Mouse (Mus musculus): ENCODE measurements around the gene Cldn20. TPM values are rescaled to one million over a fixed set of nuclear protein-coding genes. Genes with fewer than 3 reads are reported as not detected.

Gene Cldn20
- not detected in 2 replicates for total RNA-seq (2014; fragmentation: Nextera tagmentation)
- not detected in 2 replicates for total RNA-seq (2017)
- polyA plus RNA-seq (2012): not detected in 2 replicates

DNA sequence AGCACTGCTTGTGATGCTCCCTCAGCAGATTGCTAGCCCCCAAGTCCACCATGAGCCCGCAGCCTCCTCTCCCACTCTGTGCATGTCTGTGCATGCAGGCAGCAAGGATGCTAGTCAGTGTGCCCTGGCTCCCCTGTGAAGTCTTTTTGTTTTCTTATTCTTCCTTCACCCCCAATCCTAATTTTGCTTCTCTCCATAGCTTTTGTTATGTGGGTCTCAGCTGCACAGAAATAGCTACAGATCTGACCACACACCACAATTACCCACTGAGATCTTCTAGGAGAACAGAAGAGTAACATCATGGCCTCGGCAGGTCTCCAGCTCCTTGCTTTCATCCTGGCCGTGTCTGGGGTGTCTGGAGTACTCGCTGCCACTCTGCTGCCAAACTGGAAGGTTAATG is at the start of gene Cldn20:
TSS of gene Cldn20 (plus strand) at position 301 of the 400 bp plus-strand sequence.
- TF ChIP-seq POLR2AphosphoS5 (IDR thresholded peaks at IDR 0.05; ENCODE audit: insufficient replicate concordance, low read depth, low read length): no peak
- TF ChIP-seq GATA1 (IDR thresholded peaks at IDR 0.05; ENCODE audit: borderline replicate concordance, low read length): no peak
- no peak for TF ChIP-seq TAL1 (conservative IDR thresholded peaks at IDR 0.05; ENCODE audit: low read depth, low read length)
- no peak for TF ChIP-seq CTCF (IDR thresholded peaks at IDR 0.05; ENCODE audit: low read depth, low read length)
- TF ChIP-seq GATA2 (IDR thresholded peaks at IDR 0.05; ENCODE audit: borderline replicate concordance, low read depth, low read length): no peak
- Histone ChIP-seq H3K4me1 (ENCODE audit: insufficient read depth, low read depth, low read length) (no peaks in the 10 kb centered on the region), H3K36me3 (replicated peaks) (peaks cover 49% of the 10 kb centered on the region), H3K9me3 (replicated peaks) (no peaks in the 10 kb centered on the region), H3K27me3 (ENCODE audit: insufficient read depth, low read length) (no peaks in the 10 kb centered on the region), H3K4me3 (ENCODE audit: low read depth, low read length) (no peak within 1 kb of the TSS)
- ATAC-seq (ENCODE audit: extremely low read depth, insufficient number of reproducible peaks, low FRiP score, poor library complexity, severe bottlenecking) (no peak), DNase-seq (ENCODE audit: low spot score) (no peak)

DNA sequence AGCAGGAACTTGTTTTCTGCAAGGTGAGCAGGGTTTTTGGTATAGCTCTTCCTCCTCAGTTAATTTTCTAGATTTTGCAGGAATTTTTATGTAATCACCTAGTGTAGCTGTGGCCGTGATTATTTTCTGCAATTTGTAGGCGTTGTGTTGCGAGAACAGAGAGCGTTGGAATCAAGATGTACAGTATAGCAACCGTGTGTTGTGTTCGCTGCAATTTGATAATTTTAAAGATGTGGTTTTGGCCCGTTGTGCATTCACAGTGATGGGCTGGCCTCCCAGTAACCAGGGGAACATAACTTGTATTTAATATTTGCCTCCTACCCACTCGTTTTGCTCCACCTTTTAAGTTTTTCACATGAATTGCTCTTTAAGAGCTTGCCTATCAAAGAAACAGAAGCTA is 49.3 kb upstream of the Cldn20 start:
- TF ChIP-seq POLR2AphosphoS5 (IDR thresholded peaks at IDR 0.05; ENCODE audit: insufficient replicate concordance, low read depth, low read length) (no peak), GATA1 (IDR thresholded peaks at IDR 0.05; ENCODE audit: borderline replicate concordance, low read length) (no peak), GATA2 (IDR thresholded peaks at IDR 0.05; ENCODE audit: borderline replicate concordance, low read depth, low read length) (no peak), CTCF (IDR thresholded peaks at IDR 0.05; ENCODE audit: low read depth, low read length) (no peak), TAL1 (conservative IDR thresholded peaks at IDR 0.05; ENCODE audit: low read depth, low read length) (no peak)
- H3K9me3 ChIP-seq (replicated peaks): no peaks in the 10 kb centered on the region
- peaks cover 7% of the 10 kb centered on the region for H3K27me3 ChIP-seq (ENCODE audit: insufficient read depth, low read length)
- H3K4me1 ChIP-seq (ENCODE audit: insufficient read depth, low read depth, low read length): no peaks in the 10 kb centered on the region
- DNase-seq (ENCODE audit: low spot score): no peak
- ATAC-seq (ENCODE audit: extremely low read depth, insufficient number of reproducible peaks, low FRiP score, poor library complexity, severe bottlenecking): no peak
- no peak overlapping the region for H3K4me3 ChIP-seq (ENCODE audit: low read depth, low read length)
- H3K36me3 ChIP-seq (replicated peaks): no peaks in the 10 kb centered on the region

DNA sequence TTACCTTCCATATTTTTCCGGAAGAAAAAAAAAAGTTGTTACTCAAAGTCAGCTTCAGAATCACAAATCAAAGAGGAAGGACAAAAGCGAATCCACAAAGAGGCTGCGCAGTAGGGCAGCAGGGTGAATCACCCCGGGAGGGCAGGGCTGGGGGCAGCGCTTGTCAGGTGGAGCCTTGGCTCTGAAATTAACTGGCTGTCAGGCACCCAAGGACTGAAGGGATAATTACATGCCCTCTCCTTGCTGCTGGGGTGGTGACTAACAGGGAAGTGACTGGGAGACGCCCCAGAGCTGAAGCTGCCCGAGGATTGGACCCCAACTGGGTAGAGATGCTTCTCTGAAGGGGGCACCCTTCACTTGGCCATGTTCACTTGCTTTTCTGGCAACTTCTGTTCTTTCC is 46.5 kb upstream of the Cldn20 start:
- ATAC-seq (ENCODE audit: extremely low read depth, insufficient number of reproducible peaks, low FRiP score, poor library complexity, severe bottlenecking) (no peak), DNase-seq (ENCODE audit: low spot score) (no peak)
- Histone ChIP-seq H3K36me3 (replicated peaks) (no peaks in the 10 kb centered on the region), H3K9me3 (replicated peaks) (no peaks in the 10 kb centered on the region), H3K27me3 (ENCODE audit: insufficient read depth, low read length) (peaks cover 15% of the 10 kb centered on the region), H3K4me1 (ENCODE audit: insufficient read depth, low read depth, low read length) (no peaks in the 10 kb centered on the region), H3K4me3 (ENCODE audit: low read depth, low read length) (no peak overlapping the region)
- TF ChIP-seq GATA2 (IDR thresholded peaks at IDR 0.05; ENCODE audit: borderline replicate concordance, low read depth, low read length): no peak
- TF ChIP-seq TAL1 (conservative IDR thresholded peaks at IDR 0.05; ENCODE audit: low read depth, low read length): no peak
- no peak for TF ChIP-seq POLR2AphosphoS5 (IDR thresholded peaks at IDR 0.05; ENCODE audit: insufficient replicate concordance, low read depth, low read length)
- no peak for TF ChIP-seq CTCF (IDR thresholded peaks at IDR 0.05; ENCODE audit: low read depth, low read length)
- no peak for TF ChIP-seq GATA1 (IDR thresholded peaks at IDR 0.05; ENCODE audit: borderline replicate concordance, low read length)

DNA sequence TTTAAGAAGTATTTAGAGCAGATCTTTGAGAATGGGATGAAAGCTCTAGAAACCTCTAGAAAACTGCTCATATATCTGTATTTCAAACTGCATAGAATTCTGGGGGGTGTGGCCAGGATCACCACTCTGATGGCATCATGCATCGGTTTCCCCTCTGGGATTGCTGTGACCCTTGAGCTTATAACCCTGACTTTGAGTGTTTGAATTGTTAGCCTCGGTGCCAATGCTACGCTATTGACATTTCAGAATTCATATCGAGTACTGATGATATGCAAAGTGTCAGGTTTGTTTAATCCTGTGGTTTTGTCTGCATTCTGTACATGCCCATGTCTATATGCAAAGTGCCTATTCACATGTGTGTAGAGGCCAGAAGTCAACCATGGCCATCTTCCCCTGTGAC is 45.1 kb upstream of the Cldn20 start:
- no peaks in the 10 kb centered on the region for H3K36me3 ChIP-seq (replicated peaks)
- DNase-seq (ENCODE audit: low spot score): no peak
- peaks cover 16% of the 10 kb centered on the region for H3K27me3 ChIP-seq (ENCODE audit: insufficient read depth, low read length)
- TF ChIP-seq POLR2AphosphoS5 (IDR thresholded peaks at IDR 0.05; ENCODE audit: insufficient replicate concordance, low read depth, low read length) (no peak), CTCF (IDR thresholded peaks at IDR 0.05; ENCODE audit: low read depth, low read length) (no peak), TAL1 (conservative IDR thresholded peaks at IDR 0.05; ENCODE audit: low read depth, low read length) (no peak), GATA2 (IDR thresholded peaks at IDR 0.05; ENCODE audit: borderline replicate concordance, low read depth, low read length) (no peak), GATA1 (IDR thresholded peaks at IDR 0.05; ENCODE audit: borderline replicate concordance, low read length) (no peak)
- no peaks in the 10 kb centered on the region for H3K4me1 ChIP-seq (ENCODE audit: insufficient read depth, low read depth, low read length)
- no peaks in the 10 kb centered on the region for H3K9me3 ChIP-seq (replicated peaks)
- H3K4me3 ChIP-seq (ENCODE audit: low read depth, low read length): no peak overlapping the region
- no peak for ATAC-seq (ENCODE audit: extremely low read depth, insufficient number of reproducible peaks, low FRiP score, poor library complexity, severe bottlenecking)

DNA sequence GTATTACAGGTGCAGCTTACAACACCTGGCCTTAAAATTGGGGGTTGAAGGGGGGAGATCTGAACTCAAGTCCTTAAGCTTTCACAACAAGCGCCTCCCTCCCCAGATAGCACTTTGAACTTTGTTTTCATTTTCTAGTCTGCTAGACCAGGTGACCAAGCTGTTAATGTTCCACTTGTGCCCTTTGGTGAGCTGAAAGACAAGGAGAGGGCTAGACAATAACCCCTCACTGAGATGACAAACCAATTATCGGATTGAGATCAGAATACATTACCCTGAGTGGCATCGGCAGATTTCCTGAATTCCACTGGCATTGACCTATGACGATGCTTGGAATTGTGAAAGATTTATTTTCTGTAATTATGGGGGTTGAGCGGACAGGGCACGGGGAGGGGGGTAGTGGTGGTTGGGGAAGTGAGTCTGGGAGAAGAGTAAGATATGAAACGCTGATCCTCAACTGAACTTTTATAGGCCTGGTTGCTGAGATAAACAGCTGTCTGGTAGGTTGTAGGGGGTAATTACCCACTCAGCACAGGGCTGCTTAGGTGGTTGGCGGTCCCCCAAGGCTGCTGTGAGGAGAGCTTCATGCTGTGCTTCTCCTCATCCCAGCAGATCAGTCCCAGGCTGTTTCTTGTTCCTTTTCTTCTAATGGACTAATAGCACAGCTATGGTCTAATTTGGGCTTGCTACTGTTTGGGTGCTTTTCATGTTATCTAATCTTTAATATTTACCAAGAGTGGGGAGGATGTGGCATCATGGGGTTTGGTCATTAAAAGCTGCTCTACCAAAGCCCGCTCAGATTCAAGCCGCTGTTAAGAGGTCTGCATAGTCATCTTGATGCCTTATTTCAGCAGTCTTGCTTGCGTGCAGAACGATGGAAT is 44.4 kb upstream of the Cldn20 start:
- Histone ChIP-seq H3K4me1 (ENCODE audit: insufficient read depth, low read depth, low read length) (no peaks in the 10 kb centered on the region), H3K36me3 (replicated peaks) (no peaks in the 10 kb centered on the region), H3K9me3 (replicated peaks) (no peaks in the 10 kb centered on the region), H3K27me3 (ENCODE audit: insufficient read depth, low read length) (peaks cover 14% of the 10 kb centered on the region), H3K4me3 (ENCODE audit: low read depth, low read length) (no peak overlapping the region)
- TF ChIP-seq TAL1 (conservative IDR thresholded peaks at IDR 0.05; ENCODE audit: low read depth, low read length): no peak
- TF ChIP-seq GATA2 (IDR thresholded peaks at IDR 0.05; ENCODE audit: borderline replicate concordance, low read depth, low read length): no peak
- no peak for TF ChIP-seq GATA1 (IDR thresholded peaks at IDR 0.05; ENCODE audit: borderline replicate concordance, low read length)
- TF ChIP-seq CTCF (IDR thresholded peaks at IDR 0.05; ENCODE audit: low read depth, low read length): no peak
- no peak for TF ChIP-seq POLR2AphosphoS5 (IDR thresholded peaks at IDR 0.05; ENCODE audit: insufficient replicate concordance, low read depth, low read length)
- DNase-seq (ENCODE audit: low spot score) (no peak), ATAC-seq (ENCODE audit: extremely low read depth, insufficient number of reproducible peaks, low FRiP score, poor library complexity, severe bottlenecking) (no peak)

DNA sequence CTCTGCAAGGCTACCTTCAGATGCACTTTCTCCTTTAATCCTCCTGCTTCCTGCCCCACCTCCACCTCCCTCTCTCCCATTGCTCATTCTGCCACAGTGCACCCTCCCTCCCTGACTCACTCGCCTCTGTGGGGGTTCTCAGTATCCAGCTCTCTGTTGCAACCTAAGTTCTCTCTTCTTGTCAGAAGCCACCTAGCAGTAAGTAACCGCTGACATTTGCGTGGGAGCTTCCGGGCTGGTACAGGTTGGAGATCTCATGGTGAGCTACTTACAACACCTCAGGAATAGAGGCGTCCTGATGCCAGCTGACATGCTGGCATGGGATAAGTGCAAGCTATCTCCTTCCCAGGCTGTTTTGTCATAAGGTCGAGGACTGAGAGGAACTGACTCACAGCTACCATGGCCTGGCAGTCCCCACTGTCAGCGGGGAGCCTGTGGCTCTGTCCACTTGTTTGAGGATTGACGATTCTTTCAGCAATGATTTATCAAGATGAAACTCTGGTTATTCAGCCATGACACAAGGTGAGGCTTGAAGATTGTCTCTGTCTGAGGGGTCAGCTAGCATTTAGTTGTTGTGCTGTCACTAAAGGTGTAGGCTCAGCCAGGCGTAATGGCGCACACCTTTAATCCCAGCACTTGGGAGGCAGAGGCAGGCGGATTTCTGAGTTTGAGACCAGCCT is 42.0 kb upstream of the Cldn20 start:
- DNase-seq (ENCODE audit: low spot score) (no peak), ATAC-seq (ENCODE audit: extremely low read depth, insufficient number of reproducible peaks, low FRiP score, poor library complexity, severe bottlenecking) (no peak)
- TF ChIP-seq GATA2 (IDR thresholded peaks at IDR 0.05; ENCODE audit: borderline replicate concordance, low read depth, low read length) (no peak), TAL1 (conservative IDR thresholded peaks at IDR 0.05; ENCODE audit: low read depth, low read length) (no peak), GATA1 (IDR thresholded peaks at IDR 0.05; ENCODE audit: borderline replicate concordance, low read length) (no peak), POLR2AphosphoS5 (IDR thresholded peaks at IDR 0.05; ENCODE audit: insufficient replicate concordance, low read depth, low read length) (no peak), CTCF (IDR thresholded peaks at IDR 0.05; ENCODE audit: low read depth, low read length) (no peak)
- Histone ChIP-seq H3K27me3 (ENCODE audit: insufficient read depth, low read length) (peaks cover 18% of the 10 kb centered on the region), H3K36me3 (replicated peaks) (no peaks in the 10 kb centered on the region), H3K4me1 (ENCODE audit: insufficient read depth, low read depth, low read length) (no peaks in the 10 kb centered on the region), H3K4me3 (ENCODE audit: low read depth, low read length) (no peak overlapping the region), H3K9me3 (replicated peaks) (no peaks in the 10 kb centered on the region)

Measured in G1E (cell line).